Mouse (Mus musculus): ENCODE measurements around the gene Gm4565. TPM values are rescaled to one million over a fixed set of nuclear protein-coding genes. Genes with fewer than 3 reads are reported as not detected.
"Not testable (repeated sequence)": the region's sequence is repeated elsewhere in the genome, so short reads cannot be mapped to it uniquely, and the experiment has no call there.

Gene Gm4565
- not detected in 2 replicates for polyA plus RNA-seq (2011; ENCODE audit: insufficient read depth, insufficient read length, low read depth, missing spikeins)

GRCm38 (mm10) chr7:22588027-22588426 is at the start of gene Gm4565:
Gene Gm4565 (minus strand): TSS chr7:22588127.
- not testable (repeated sequence) for H3K4me1 ChIP-seq (ENCODE audit: control insufficient read depth, insufficient read depth, low read length); H3K9ac ChIP-seq (ENCODE audit: low read depth, poor library complexity, severe bottlenecking); H3K4me3 ChIP-seq (ENCODE audit: low read depth, low read length); H3K27ac ChIP-seq (ENCODE audit: insufficient read depth, low read length); H3K27me3 ChIP-seq (ENCODE audit: control insufficient read depth, insufficient read depth, low read length, poor library complexity, severe bottlenecking); H3K36me3 ChIP-seq (ENCODE audit: control insufficient read depth, insufficient read depth, low read length, poor library complexity, severe bottlenecking); H3K9me3 ChIP-seq (replicated peaks; ENCODE audit: control insufficient read depth, insufficient read depth, low read length, poor library complexity, severe bottlenecking)

- not testable (repeated sequence) for H3K27me3 ChIP-seq (ENCODE audit: control insufficient read depth, insufficient read depth, low read length, poor library complexity, severe bottlenecking); H3K9me3 ChIP-seq (replicated peaks; ENCODE audit: control insufficient read depth, insufficient read depth, low read length, poor library complexity, severe bottlenecking); H3K36me3 ChIP-seq (ENCODE audit: control insufficient read depth, insufficient read depth, low read length, poor library complexity, severe bottlenecking); H3K27ac ChIP-seq (ENCODE audit: insufficient read depth, low read length); H3K4me3 ChIP-seq (ENCODE audit: low read depth, low read length); H3K4me1 ChIP-seq (ENCODE audit: control insufficient read depth, insufficient read depth, low read length); H3K9ac ChIP-seq (ENCODE audit: low read depth, poor library complexity, severe bottlenecking)
Measured at GRCm38 (mm10) chr7:22565243-22565642, 22.7 kb downstream of the Gm4565 start, which contains the start of gene Gm4201. Gene Gm4201 (minus strand): TSS chr7:22565343.

GRCm38 (mm10) chr7:22534787-22535186 is 53.1 kb downstream of the Gm4565 start, which contains the start of gene Gm8677:
Gene Gm8677 (minus strand): TSS chr7:22534887.
- not testable (repeated sequence) for H3K9me3 ChIP-seq (replicated peaks; ENCODE audit: control insufficient read depth, insufficient read depth, low read length, poor library complexity, severe bottlenecking); H3K36me3 ChIP-seq (ENCODE audit: control insufficient read depth, insufficient read depth, low read length, poor library complexity, severe bottlenecking); H3K4me1 ChIP-seq (ENCODE audit: control insufficient read depth, insufficient read depth, low read length); H3K9ac ChIP-seq (ENCODE audit: low read depth, poor library complexity, severe bottlenecking); H3K4me3 ChIP-seq (ENCODE audit: low read depth, low read length); H3K27ac ChIP-seq (ENCODE audit: insufficient read depth, low read length); H3K27me3 ChIP-seq (ENCODE audit: control insufficient read depth, insufficient read depth, low read length, poor library complexity, severe bottlenecking)

Other genes starting within 250 kb of the Gm4565 start
- not detected in 2 replicates for gene Gm8660, start 217.1 kb downstream of the Gm4565 start, polyA plus RNA-seq (2011; ENCODE audit: insufficient read depth, insufficient read length, low read depth, missing spikeins)
- not detected in 2 replicates for gene Vmn1r148, start 174.5 kb downstream of the Gm4565 start, polyA plus RNA-seq (2011; ENCODE audit: insufficient read depth, insufficient read length, low read depth, missing spikeins)
- not detected in 2 replicates for gene Vmn1r149, start 149.9 kb downstream of the Gm4565 start, polyA plus RNA-seq (2011; ENCODE audit: insufficient read depth, insufficient read length, low read depth, missing spikeins)
- gene Gm10665, start 124.1 kb downstream of the Gm4565 start, polyA plus RNA-seq (2011; ENCODE audit: insufficient read depth, insufficient read length, low read depth, missing spikeins), result not detected in 2 replicates
- not detected in 2 replicates for gene Vmn1r151, start 88.4 kb downstream of the Gm4565 start, polyA plus RNA-seq (2011; ENCODE audit: insufficient read depth, insufficient read length, low read depth, missing spikeins)
- not detected in 2 replicates for gene Vmn1r152, start 65.2 kb downstream of the Gm4565 start, polyA plus RNA-seq (2011; ENCODE audit: insufficient read depth, insufficient read length, low read depth, missing spikeins)
- not detected in 2 replicates for gene Gm8677, start 53.2 kb downstream of the Gm4565 start, polyA plus RNA-seq (2011; ENCODE audit: insufficient read depth, insufficient read length, low read depth, missing spikeins)
- gene Gm4201, start 22.8 kb downstream of the Gm4565 start, polyA plus RNA-seq (2011; ENCODE audit: insufficient read depth, insufficient read length, low read depth, missing spikeins), result not detected in 2 replicates
- gene Vmn1r155, start 69.9 kb upstream of the Gm4565 start, polyA plus RNA-seq (2011; ENCODE audit: insufficient read depth, insufficient read length, low read depth, missing spikeins), result not detected in 2 replicates
- not detected in 2 replicates for gene Gm8693, start 104.2 kb upstream of the Gm4565 start, polyA plus RNA-seq (2011; ENCODE audit: insufficient read depth, insufficient read length, low read depth, missing spikeins)
- not detected in 2 replicates for gene Gm4567, start 131.6 kb upstream of the Gm4565 start, polyA plus RNA-seq (2011; ENCODE audit: insufficient read depth, insufficient read length, low read depth, missing spikeins)
- not detected in 2 replicates for gene Vmn1r157, start 173.6 kb upstream of the Gm4565 start, polyA plus RNA-seq (2011; ENCODE audit: insufficient read depth, insufficient read length, low read depth, missing spikeins)
- not detected in 2 replicates for gene Vmn1r158, start 202.7 kb upstream of the Gm4565 start, polyA plus RNA-seq (2011; ENCODE audit: insufficient read depth, insufficient read length, low read depth, missing spikeins)

All from ES-Bruce4 (cell line).